Mouse (Mus musculus): ENCODE measurements around the gene Cxcl2.

Gene Cxcl2

GRCm38 (mm10) chr5:90903339-90904020, at the start of gene Cxcl2:
Gene Cxcl2, plus strand, starts transcription at chr5:90903871.
- DNase-seq (ENCODE audit: low spot score in 2 of 2), result no peak

GRCm38 (mm10) chr5:90855308-90856230, 48.1 kb upstream of the Cxcl2 start:
- DNase-seq (ENCODE audit: low spot score in 2 of 2), result no peak

- DNase-seq (ENCODE audit: low spot score in 2 of 2), result no peak
Observed at GRCm38 (mm10) chr5:90857463-90857862, 46.2 kb upstream of the Cxcl2 start.

- no peak for DNase-seq (ENCODE audit: low spot score in 2 of 2)
Observed at GRCm38 (mm10) chr5:90858429-90858828, 45.2 kb upstream of the Cxcl2 start.

GRCm38 (mm10) chr5:90859031-90859430, 44.6 kb upstream of the Cxcl2 start:
- no peak for DNase-seq (ENCODE audit: low spot score in 2 of 2)

GRCm38 (mm10) chr5:90861876-90862375, 41.7 kb upstream of the Cxcl2 start:
- DNase-seq (ENCODE audit: low spot score in 2 of 2), result no peak

GRCm38 (mm10) chr5:90866770-90867169, 36.9 kb upstream of the Cxcl2 start:
- no peak for DNase-seq (ENCODE audit: low spot score in 2 of 2)

GRCm38 (mm10) chr5:90872377-90872776, 31.3 kb upstream of the Cxcl2 start:
- no peak for DNase-seq (ENCODE audit: low spot score in 2 of 2)

GRCm38 (mm10) chr5:90876045-90876444, 27.6 kb upstream of the Cxcl2 start:
- no peak for DNase-seq (ENCODE audit: low spot score in 2 of 2)

- no peak for DNase-seq (ENCODE audit: low spot score in 2 of 2)
Observed at GRCm38 (mm10) chr5:90876471-90877172, 27.0 kb upstream of the Cxcl2 start.

- no peak for DNase-seq (ENCODE audit: low spot score in 2 of 2)
Observed at GRCm38 (mm10) chr5:90877173-90877512, 26.5 kb upstream of the Cxcl2 start.

- no peak for DNase-seq (ENCODE audit: low spot score in 2 of 2)
Observed at GRCm38 (mm10) chr5:90879307-90880014, 24.2 kb upstream of the Cxcl2 start.

GRCm38 (mm10) chr5:90880335-90880850, 23.3 kb upstream of the Cxcl2 start:
- DNase-seq (ENCODE audit: low spot score in 2 of 2), result no peak

- DNase-seq (ENCODE audit: low spot score in 2 of 2), result no peak
Observed at GRCm38 (mm10) chr5:90881021-90881420, 22.6 kb upstream of the Cxcl2 start.

- no peak for DNase-seq (ENCODE audit: low spot score in 2 of 2)
Observed at GRCm38 (mm10) chr5:90881682-90882081, 22.0 kb upstream of the Cxcl2 start.

- no peak for DNase-seq (ENCODE audit: low spot score in 2 of 2)
Observed at GRCm38 (mm10) chr5:90882146-90882545, 21.5 kb upstream of the Cxcl2 start.

- no peak for DNase-seq (ENCODE audit: low spot score in 2 of 2)
Observed at GRCm38 (mm10) chr5:90884628-90885242, 18.9 kb upstream of the Cxcl2 start.

- no peak for DNase-seq (ENCODE audit: low spot score in 2 of 2)
Observed at GRCm38 (mm10) chr5:90888661-90889060, 15.0 kb upstream of the Cxcl2 start.

- no peak for DNase-seq (ENCODE audit: low spot score in 2 of 2)
Observed at GRCm38 (mm10) chr5:90890519-90891463, 12.9 kb upstream of the Cxcl2 start, which contains the start of gene Cxcl1. Gene Cxcl1, plus strand, starts transcription at chr5:90891241.

- DNase-seq (ENCODE audit: low spot score in 2 of 2), result no peak
Observed at GRCm38 (mm10) chr5:90891464-90891813, 12.2 kb upstream of the Cxcl2 start.
